Mouse (Mus musculus): ENCODE results near the gene Ptpn3.

The Ptpn3 gene

DNA sequence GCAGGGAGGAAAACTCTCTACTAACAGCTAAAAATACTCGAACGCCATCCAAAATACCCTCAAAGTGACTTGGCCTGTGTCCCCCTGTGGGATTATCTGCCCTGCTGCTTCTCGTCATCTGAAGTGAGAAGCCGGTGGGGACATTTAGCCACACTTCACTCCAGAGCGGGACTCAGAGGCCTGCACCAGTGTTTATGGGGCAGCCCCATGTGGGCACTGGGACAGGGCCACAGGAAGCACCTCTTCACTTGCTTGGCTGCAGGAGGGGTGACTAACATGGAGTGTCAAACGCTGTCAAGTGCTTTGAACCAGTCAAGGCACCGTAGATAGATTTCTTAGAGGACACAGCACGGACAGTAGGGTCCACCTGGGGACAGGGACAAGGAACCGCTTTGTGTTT is 35.2 kb downstream of the Ptpn3 start:
- no peak for DNase-seq (ENCODE audit: extremely low spot score, low read depth, low spot score)

DNA sequence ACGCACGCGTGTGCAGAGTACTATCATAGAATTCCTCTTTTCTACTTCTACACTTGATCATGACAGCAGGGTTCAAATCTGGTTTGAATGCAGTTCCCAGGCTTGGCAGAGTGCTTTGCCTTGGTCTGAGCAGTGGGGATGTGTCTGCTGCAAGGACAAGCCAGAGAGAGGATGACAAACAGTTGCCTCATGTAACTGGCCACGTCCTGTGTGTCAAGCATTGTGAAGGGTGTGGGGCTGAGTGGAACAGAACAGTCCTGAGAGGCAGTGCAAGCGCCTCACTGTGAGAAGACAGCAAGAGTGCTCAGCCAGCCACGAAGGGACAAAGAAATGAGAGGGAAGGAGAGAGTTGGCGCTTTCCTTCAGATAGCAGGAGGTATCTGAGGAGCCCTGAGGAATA is 37.9 kb downstream of the Ptpn3 start:
- DNase-seq (ENCODE audit: extremely low spot score, low read depth, low spot score): no peak

DNA sequence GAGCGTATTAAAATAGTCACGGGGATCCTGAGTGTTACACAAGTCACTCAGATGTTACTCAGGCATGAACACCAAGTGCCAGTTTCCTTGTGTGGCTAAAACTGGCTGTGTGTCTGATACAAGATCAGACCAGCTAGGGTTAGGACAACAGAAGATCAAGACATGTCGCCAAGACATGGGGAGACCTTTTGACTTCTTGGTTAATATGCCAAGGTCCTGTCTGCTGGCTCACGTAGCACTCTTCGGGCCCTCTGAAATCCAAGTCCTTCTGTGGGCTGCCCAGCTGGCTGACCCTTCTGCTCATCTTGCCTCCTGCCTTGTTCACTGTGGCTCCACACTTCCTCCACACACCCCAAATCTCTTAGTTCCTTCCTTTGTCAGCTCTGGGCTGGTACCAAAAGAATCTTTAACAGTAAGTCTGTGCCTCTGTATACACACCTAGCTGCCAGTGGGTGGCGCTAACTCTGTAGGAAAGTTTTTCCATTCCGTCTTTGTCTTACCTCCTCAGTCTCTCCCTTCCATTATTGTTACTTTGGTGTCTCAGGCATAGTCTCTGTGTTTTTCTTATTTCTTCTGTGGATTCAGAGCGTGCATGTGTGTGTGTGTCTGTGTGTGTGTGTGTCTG is 38.5 kb downstream of the Ptpn3 start:
- DNase-seq (ENCODE audit: extremely low spot score, low read depth, low spot score): no peak

- no peak for DNase-seq (ENCODE audit: extremely low spot score, low read depth, low spot score)
Observed at GRCm38 (mm10) chr4:57262451-57262850, 39.2 kb downstream of the Ptpn3 start.

GRCm38 (mm10) chr4:57261813-57262212 is 39.8 kb downstream of the Ptpn3 start:
- DNase-seq (ENCODE audit: extremely low spot score, low read depth, low spot score): no peak

DNA sequence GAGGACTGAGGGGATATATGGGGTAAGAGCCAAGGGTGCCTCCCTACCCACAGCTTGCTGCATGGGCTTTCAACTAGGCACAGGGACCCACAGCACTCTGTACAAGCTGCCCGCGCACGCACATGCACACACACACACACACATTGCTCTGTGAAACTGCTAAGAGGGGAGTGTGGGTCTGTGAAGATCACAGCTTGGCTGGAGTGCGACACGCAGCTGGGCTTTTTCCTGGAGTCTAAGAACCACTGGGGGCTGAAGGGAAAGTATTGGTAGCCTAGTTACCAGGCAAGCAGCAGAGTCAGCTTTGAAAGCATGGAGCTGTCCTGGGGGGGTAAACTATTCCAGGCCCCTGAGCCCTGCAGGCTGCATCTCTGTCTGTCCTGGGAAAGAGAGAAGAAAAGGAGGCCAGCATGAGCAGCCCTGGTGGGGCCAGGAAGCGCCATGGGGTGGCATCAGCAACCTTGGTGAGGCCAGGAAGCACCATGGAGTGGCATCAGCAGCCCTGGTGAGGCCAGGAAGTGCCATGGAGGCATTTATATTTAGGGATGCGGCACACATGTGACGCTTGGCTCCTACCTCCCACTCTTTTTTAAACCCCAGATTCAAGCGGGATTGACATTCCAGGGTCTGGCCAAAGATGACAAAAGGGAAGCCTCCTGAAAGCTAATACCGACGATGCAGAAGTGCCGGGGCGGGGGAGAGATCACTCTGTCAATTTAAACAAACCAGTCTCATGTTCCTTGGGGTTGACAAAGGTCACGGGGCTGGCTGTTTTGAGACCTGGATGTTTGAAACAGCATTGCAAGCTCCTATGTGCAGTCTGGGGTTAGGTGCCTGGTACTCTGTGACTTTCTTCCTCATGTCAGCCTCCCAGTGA is 43.2 kb downstream of the Ptpn3 start:
- DNase-seq (ENCODE audit: extremely low spot score, low read depth, low spot score): no peak

DNA sequence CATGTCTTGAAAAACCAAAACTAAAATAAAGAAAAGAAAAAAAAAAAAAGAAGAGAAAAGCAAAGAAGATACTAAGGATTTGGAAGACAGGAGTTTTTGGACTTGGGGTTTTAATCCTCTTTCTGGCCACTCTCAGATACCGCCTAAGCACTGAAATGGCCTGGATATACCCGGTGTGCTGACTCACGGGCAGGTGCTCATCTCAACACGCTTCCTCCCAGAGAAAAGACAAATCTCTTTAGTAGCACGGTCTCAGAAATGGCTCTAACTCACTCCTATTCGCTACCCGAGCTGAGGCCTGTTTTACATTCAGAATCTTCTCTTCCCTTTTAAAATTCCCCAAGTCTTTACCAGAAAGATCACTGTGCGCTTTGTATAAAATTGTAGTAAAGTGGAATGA is 44.2 kb downstream of the Ptpn3 start:
- no peak for DNase-seq (ENCODE audit: extremely low spot score, low read depth, low spot score)

DNA sequence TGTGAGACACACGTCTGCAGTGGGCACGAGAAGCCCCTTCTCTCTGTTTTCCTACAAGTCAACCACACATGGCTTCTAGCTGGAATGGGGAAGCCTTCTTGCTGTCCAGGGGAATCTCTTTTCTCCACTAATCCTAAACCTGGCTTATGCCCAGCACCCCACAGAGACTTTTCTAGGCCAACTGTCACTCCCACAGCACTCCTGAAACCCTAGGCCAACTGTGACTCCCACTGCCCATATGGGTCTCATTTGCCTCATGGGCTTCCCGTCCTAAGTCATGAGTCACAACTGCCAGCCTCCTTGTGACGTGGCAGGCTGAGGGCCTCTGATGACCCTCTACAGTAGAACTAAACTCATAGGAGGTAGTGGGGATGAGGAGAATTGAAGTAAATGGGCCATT is 44.9 kb downstream of the Ptpn3 start:
- no peak for DNase-seq (ENCODE audit: extremely low spot score, low read depth, low spot score)

GRCm38 (mm10) chr4:57254412-57254811 is 47.2 kb downstream of the Ptpn3 start:
- no peak for DNase-seq (ENCODE audit: extremely low spot score, low read depth, low spot score)

- DNase-seq (ENCODE audit: extremely low spot score, low read depth, low spot score): no peak
Observed at GRCm38 (mm10) chr4:57250636-57251035, 51.0 kb downstream of the Ptpn3 start.

DNA sequence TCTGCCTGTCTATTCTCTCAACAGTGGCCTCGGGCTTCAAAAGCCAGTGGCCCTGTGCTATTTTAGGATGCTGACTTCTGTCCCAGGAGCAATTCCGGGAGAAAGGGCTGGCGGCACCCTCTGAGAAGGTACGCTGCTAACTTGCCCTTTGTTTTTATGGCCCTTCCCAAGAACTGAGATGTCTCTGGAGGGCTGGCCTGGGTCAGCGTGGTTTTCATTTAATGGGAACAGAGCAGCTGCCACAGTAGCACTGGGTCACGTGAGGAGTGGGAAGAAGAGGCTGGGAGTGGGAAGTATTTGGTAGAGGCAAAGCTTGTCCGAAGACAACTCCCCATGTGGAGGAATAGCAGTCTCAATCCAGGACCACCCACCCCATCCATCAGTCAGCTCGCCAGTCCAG is 52.5 kb downstream of the Ptpn3 start:
- DNase-seq (ENCODE audit: extremely low spot score, low read depth, low spot score): no peak

DNA sequence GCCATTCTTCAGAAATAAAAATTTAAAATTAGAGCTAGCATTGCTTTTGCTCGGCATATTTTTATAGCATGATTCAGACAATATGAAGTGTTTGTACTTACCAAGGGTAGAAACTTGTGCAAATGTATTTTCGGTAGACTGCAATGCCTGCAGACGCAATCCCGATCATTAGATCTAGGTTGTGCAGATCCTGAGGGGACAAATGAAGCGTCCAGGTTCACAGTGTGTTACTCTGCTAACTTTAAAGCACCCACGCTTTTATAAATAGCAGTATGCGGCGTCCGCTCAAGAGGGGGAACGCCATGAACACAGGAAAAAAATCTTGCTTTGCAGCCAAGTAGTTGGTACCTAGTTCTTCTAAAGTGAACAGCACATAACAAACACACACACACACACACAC is 56.8 kb downstream of the Ptpn3 start:
- no peak for DNase-seq (ENCODE audit: extremely low spot score, low read depth, low spot score)

- DNase-seq (ENCODE audit: extremely low spot score, low read depth, low spot score): no peak
Observed at GRCm38 (mm10) chr4:57243312-57243711, 58.3 kb downstream of the Ptpn3 start.

GRCm38 (mm10) chr4:57240934-57241333 is 60.7 kb downstream of the Ptpn3 start:
- no peak for DNase-seq (ENCODE audit: extremely low spot score, low read depth, low spot score)

- no peak for DNase-seq (ENCODE audit: extremely low spot score, low read depth, low spot score)
Observed at GRCm38 (mm10) chr4:57240100-57240499, 61.5 kb downstream of the Ptpn3 start.

DNA sequence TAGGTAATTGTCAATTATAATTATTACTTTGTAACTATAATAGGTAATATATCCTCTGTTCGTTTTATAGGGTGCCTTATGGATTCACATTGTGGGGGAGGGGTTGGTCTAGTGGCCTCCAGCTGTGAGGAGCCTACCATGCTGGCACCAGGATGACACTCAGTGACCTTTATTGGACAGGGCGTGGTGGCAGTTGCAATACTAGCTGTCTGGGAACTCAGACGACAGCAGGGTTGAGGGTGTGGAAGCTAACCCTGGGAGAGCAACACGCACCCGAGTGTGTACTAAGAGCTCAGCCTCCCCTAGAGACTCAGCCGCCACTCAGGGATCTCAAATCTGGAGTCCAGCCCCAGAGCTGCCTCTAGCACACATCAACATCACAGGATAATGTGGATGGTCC is 62.5 kb downstream of the Ptpn3 start:
- DNase-seq (ENCODE audit: extremely low spot score, low read depth, low spot score): no peak

DNA sequence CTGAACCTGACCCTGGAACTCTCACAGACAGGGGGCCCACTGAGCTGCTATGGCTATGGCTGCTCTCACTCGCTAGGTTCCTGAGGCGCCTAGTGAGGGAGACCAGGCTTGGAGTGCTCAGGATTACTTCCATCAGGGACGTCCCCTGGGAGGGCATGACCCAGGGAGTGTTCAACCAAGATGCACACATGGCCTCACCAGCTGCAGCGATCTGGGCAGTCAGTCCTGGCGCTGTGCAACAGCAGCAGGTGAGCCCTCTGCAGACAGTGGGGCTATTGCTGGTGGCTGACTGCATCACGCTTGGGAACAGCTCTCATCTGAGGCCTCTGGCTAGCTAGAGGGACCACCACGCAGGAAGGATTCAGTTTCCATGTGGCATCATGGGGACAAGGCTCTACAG is 63.5 kb downstream of the Ptpn3 start:
- no peak for DNase-seq (ENCODE audit: extremely low spot score, low read depth, low spot score)

GRCm38 (mm10) chr4:57236513-57236912 is 65.1 kb downstream of the Ptpn3 start:
- no peak for DNase-seq (ENCODE audit: extremely low spot score, low read depth, low spot score)

DNA sequence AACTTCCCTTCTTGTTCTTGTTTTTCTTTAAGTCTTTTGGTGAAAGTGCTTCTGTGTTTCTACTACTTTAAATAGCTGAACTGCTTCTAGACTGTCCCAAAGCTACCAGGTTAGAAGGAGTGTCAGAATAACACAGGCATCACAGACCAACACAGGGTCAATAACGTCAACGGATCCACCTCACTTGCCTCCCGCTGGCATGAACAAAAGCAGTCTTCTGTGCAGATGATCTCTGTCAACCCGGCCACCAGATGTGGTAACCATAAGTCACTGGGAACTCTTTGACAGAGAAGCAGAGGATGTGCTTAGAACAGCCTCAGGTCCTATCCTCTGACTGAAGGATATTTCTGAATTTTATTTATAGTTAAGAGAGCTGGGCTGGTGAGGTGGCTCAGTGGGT is 65.9 kb downstream of the Ptpn3 start:
- DNase-seq (ENCODE audit: extremely low spot score, low read depth, low spot score): no peak

DNA sequence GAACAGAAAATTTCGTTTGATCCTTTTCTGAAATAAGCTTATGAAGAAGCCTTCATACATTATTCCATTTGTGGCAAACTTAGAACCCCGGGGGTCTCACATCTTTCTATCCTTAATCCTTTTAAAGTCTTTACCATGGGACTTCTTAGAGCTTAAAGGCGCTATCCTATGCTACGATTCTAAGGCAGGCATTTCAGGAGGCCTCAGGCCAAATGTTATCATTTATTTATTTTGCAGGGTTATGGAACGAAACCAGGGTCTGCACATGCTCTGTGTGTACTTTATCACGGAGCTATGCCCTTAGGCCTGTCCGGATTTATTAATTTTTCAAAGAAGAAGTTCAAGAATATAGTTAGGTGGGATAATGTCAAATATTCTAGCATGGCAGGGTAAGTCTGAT is 67.3 kb downstream of the Ptpn3 start:
- no peak for DNase-seq (ENCODE audit: extremely low spot score, low read depth, low spot score)

DNA sequence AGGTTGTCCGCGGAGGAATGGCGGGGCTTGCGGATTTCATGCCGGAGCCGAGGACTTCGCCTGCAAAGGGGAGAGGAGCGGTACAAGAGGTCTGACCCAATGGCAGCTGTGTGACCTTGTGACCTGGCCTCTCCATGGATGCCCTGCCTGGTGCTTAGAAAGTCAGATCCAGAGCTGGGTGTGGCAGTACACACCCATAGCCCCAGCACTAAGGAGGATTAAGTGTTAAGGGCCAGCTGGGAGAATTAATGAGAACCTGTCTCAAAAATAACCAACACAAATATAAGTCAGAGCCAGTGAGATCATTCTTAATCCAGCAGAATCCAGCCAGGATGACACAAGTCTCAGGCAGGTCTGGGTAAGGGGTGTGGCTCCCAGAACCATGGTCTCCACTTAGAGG is 69.2 kb downstream of the Ptpn3 start:
- DNase-seq (ENCODE audit: extremely low spot score, low read depth, low spot score): no peak

- no peak for DNase-seq (ENCODE audit: extremely low spot score, low read depth, low spot score)
Observed at GRCm38 (mm10) chr4:57231323-57231722, 70.3 kb downstream of the Ptpn3 start.

DNA sequence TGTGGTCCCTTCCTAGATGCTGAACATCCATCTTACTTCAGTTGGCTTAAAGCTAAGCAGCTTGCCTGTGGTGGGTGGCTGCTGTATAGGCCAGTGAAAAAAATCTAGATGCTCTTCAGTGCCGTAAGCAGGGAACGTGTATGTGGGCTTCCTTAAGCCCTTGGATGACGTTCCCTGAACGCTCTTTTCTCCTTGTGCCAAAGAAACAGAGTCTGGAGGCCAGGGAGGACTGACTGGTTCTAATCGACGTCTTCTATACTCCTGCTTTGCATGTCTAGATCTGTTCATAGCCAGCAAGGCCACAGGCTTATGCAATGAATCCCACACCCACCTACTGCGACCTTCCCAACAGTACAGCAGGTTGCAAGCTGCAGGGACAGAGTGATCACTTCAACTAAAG is 71.3 kb downstream of the Ptpn3 start:
- no peak for DNase-seq (ENCODE audit: extremely low spot score, low read depth, low spot score)
